Mouse (Mus musculus): ENCODE results near the gene Ncl.

DNA sequence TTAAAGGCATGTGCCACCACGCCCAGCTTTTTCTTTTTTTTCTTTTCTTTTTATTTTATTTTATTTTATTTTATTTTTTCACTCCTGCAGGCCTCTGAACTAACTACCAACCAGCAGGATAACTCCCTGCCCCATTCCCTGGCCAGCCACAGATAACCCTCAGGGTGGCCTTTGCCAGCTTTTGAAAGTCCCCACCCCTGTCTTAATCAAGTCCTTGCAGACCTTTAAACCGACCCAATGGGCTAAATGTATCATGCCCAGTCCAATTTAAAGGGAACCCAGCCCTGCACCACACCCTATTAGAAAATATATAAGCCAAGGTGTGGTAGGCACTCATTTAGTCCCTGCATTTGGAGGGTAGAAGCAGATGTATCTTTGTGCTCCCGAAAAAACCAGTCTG lies 46.9 kb downstream of the Ncl start:
- no peak for TF ChIP-seq CTCF (IDR thresholded peaks at IDR 0.05; ENCODE audit: control insufficient read depth, insufficient read depth, insufficient read length)
- no peak for TF ChIP-seq FOSL1 (IDR thresholded peaks at IDR 0.05; ENCODE audit: insufficient read depth, low read length, poor library complexity, severe bottlenecking)
- no peak for TF ChIP-seq MAX (IDR thresholded peaks at IDR 0.05)
- TF ChIP-seq CEBPB (IDR thresholded peaks at IDR 0.05; ENCODE audit: low read depth) = no peak
- TF ChIP-seq MYOG (IDR thresholded peaks at IDR 0.05; ENCODE audit: control insufficient read depth, extremely low read depth, insufficient read length) = no peak
- TF ChIP-seq USF1 (IDR thresholded peaks at IDR 0.05; ENCODE audit: low read depth) = no peak
- no peak for TF ChIP-seq MYOD1 (IDR thresholded peaks at IDR 0.05; ENCODE audit: control insufficient read depth, insufficient read length, low read depth)
